ENCODE assay signal across 25 mouse cellular contexts in the genomic region with DNA sequence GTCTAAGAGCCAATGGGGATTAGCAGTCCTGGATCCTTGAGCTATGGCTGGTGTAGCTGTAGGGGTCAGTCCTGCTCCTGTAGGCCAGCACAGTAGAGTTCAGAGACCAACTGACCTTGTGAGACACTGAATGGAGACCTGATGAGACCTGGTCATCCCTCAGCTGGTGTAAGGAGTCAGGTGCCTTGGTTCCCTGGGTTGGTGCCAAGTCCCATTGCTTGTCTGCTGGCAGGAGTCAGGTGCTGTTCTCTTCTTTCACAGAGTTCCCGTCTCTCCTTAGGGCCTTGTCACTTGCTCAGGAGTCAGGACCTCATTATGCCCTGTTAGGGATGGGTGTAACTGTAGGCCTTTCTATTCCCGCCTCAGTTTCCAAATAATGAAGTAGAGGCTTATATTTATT. TPM values are rescaled to one million over a fixed set of nuclear protein-coding genes. Genes with fewer than 3 reads are reported as not detected.
DNase-seq lines count a peak whose midpoint lies in the region; ATAC-seq lines count a peak whose summit lies in the region.
"Had no signal": no experiment of that assay in that cellular context is flagged by ENCODE, and none has a peak within 500 bp of the region (broad histone marks: within the 10 kb centered on the region; RNA-seq: fewer than 3 reads in every experiment).

No protein-coding gene starts in this region.

- intact Hi-C loops in gastrocnemius, postnatal 14 days (cut with DNase I; ENCODE audit: low total_unique reads) = no loop called here

- no peak overlapping the region for H3K27ac ChIP-seq in kidney, embryonic 14.5 days (ENCODE audit: low read depth, low read length)
- H3K27ac ChIP-seq: embryonic facial prominence, embryonic 12.5 days; forebrain, embryonic 10.5 days; forebrain, embryonic 15.5 days; heart, embryonic 13.5 days; hindbrain, embryonic 14.5 days; layer of hippocampus, adult 2 months; liver, embryonic 12.5 days; stomach, embryonic 15.5 days had no signal

- no peak overlapping the region for H3K4me2 ChIP-seq in kidney, embryonic 14.5 days (replicated peaks; ENCODE audit: low read depth, low read length)
- H3K4me2 ChIP-seq: embryonic facial prominence, embryonic 12.5 days; forebrain, embryonic 15.5 days; heart, embryonic 13.5 days; hindbrain, embryonic 14.5 days; liver, embryonic 12.5 days; midbrain, embryonic 11.5 days; stomach, embryonic 15.5 days had no signal

- peaks cover 81% of the 10 kb centered on the region for H3K36me3 ChIP-seq in kidney, embryonic 14.5 days (ENCODE audit: control insufficient read depth, insufficient read depth, low read length)

- 86% methylated on average over 2 of the region's 2 CpGs for WGBS in kidney, embryonic 14.5 days

- no peaks in the 10 kb centered on the region for H3K27me3 ChIP-seq in kidney, embryonic 14.5 days (ENCODE audit: control insufficient read depth, insufficient read depth, low read length)
- H3K27me3 ChIP-seq: embryonic facial prominence, embryonic 12.5 days; forebrain, embryonic 15.5 days; heart, embryonic 13.5 days; liver, embryonic 12.5 days; stomach, embryonic 15.5 days had no signal

- no peak for ATAC-seq in kidney, embryonic 14.5 days (ENCODE audit: low FRiP score, low TSS enrichment)
- ATAC-seq: CD4-positive, CD25-positive, alpha-beta regulatory T cell, adult 4 months; forebrain, embryonic 15.5 days; liver, embryonic 12.5 days; liver, postnatal 0 days; midbrain, embryonic 16.5 days had no signal

- H3K4me3 ChIP-seq in kidney, embryonic 14.5 days (ENCODE audit: low read length) = no peak overlapping the region
- H3K4me3 ChIP-seq: embryonic facial prominence, embryonic 12.5 days; forebrain, embryonic 10.5 days; forebrain, embryonic 15.5 days; heart, embryonic 13.5 days; layer of hippocampus, adult 2 months; liver, embryonic 12.5 days; stomach, embryonic 15.5 days had no signal

- DNase-seq in cerebellum, postnatal 14 days = peak; percentile 35 to 49
- DNase-seq in cerebellum, adult 9-11 months = no peak
- DNase-seq in gastrocnemius, postnatal 14 days = peak; percentile 9
- DNase-seq in gastrocnemius, postnatal 25 days = no peak
- DNase-seq in kidney, postnatal 14 days = peak; percentile 23
- DNase-seq: adrenal gland, postnatal 14 days; gastrocnemius, postnatal 36 days; heart, postnatal 10 days; kidney, adult 18-20 months; liver, postnatal 0 days; lung, postnatal 36 days; right cerebral cortex, postnatal 25 days; thymus, postnatal 4 days had no signal

- H3K4me1 ChIP-seq in kidney, embryonic 14.5 days (ENCODE audit: control insufficient read depth, insufficient read depth, low read length) = no peaks in the 10 kb centered on the region
- H3K4me1 ChIP-seq: embryonic facial prominence, embryonic 12.5 days; forebrain, embryonic 10.5 days; forebrain, embryonic 15.5 days; heart, embryonic 13.5 days; liver, embryonic 12.5 days; stomach, embryonic 15.5 days had no signal

- H3K9ac ChIP-seq in kidney, embryonic 14.5 days (ENCODE audit: low read depth, low read length) = no peak overlapping the region
- H3K9ac ChIP-seq: embryonic facial prominence, embryonic 12.5 days; forebrain, embryonic 15.5 days; heart, embryonic 13.5 days; hindbrain, embryonic 14.5 days; liver, embryonic 12.5 days; liver, postnatal 0 days; stomach, embryonic 15.5 days had no signal

- H3K9me3 ChIP-seq in kidney, embryonic 14.5 days (ENCODE audit: control insufficient read depth, low read length) = no peaks in the 10 kb centered on the region
- H3K9me3 ChIP-seq: embryonic facial prominence, embryonic 12.5 days; forebrain, embryonic 15.5 days; heart, embryonic 13.5 days; liver, embryonic 12.5 days; stomach, embryonic 15.5 days had no signal

RNA-seq across cellular contexts. Expression of a gene that starts 14.8 kb away (rescaled TPM):
- total RNA-seq in gastrocnemius, postnatal 14 days (2021) = 10 to 100 TPM; 16.8 to 23.8 TPM
- total RNA-seq in gastrocnemius, postnatal 25 days (2021) = 10 to 100 TPM; 15.7 to 16.4 TPM
- polyA plus RNA-seq in kidney, embryonic 14.5 days (2014; fragmentation: Nextera tagmentation; extraction: Ambion mirVana) = 287 and 307 TPM in 2 replicates

RNA-seq across cellular contexts. Expression of a gene that starts 16.9 kb away (rescaled TPM):
- total RNA-seq in gastrocnemius, postnatal 14 days (2021) = 1 to 10 TPM; 2.9 to 3.7 TPM
- 1 to 10 TPM; 3.1 TPM for total RNA-seq in gastrocnemius, postnatal 25 days (2021)
- polyA plus RNA-seq in kidney, embryonic 14.5 days (2014; fragmentation: Nextera tagmentation; extraction: Ambion mirVana) = 10.7 and 18.5 TPM in 2 replicates

RNA-seq across cellular contexts. Expression of a gene that starts 32.2 kb away (rescaled TPM):
- total RNA-seq in gastrocnemius, postnatal 14 days (2021) = 10 to 100 TPM; 40.5 to 41.0 TPM
- 10 to 100 TPM; 61.0 to 63.9 TPM for total RNA-seq in gastrocnemius, postnatal 25 days (2021)
- polyA plus RNA-seq in kidney, embryonic 14.5 days (2014; fragmentation: Nextera tagmentation; extraction: Ambion mirVana) = 58.6 and 64.8 TPM in 2 replicates

RNA-seq across cellular contexts. Expression of a gene that starts 35.6 kb away (rescaled TPM):
- total RNA-seq in gastrocnemius, postnatal 14 days (2021) = 10 to 100 TPM; 29.9 to 36.9 TPM
- total RNA-seq in gastrocnemius, postnatal 25 days (2021) = 10 to 100 TPM; 24.4 to 26.3 TPM
- 80.8 and 95.7 TPM in 2 replicates for polyA plus RNA-seq in kidney, embryonic 14.5 days (2014; fragmentation: Nextera tagmentation; extraction: Ambion mirVana)

RNA-seq across cellular contexts. Expression of a gene that starts 37.8 kb away (rescaled TPM):
- 10 to 100 TPM; 24.8 to 25.8 TPM for total RNA-seq in gastrocnemius, postnatal 14 days (2021)
- 10 to 100 TPM; 18.4 to 23.1 TPM for total RNA-seq in gastrocnemius, postnatal 25 days (2021)
- 10.8 and 13.2 TPM in 2 replicates for polyA plus RNA-seq in kidney, embryonic 14.5 days (2014; fragmentation: Nextera tagmentation; extraction: Ambion mirVana)

Comparison
In these comparisons a context has a peak if more than half of its experiments do, and no peak if none do; other contexts are left out.
1. DNase-seq: peak in cerebellum, postnatal 14 days (2 of 2), gastrocnemius, postnatal 14 days (single experiment) and kidney, postnatal 14 days (single experiment); none in cerebellum, adult 9-11 months (single experiment) and gastrocnemius, postnatal 25 days (single experiment).